Mouse (Mus musculus) neural tube, embryonic 12.5 days (tissue): ENCODE results near the gene Plac9b. TPM values are rescaled to one million over a fixed set of nuclear protein-coding genes. Genes with fewer than 3 reads are reported as not detected.
A peak's percentile ranks its signal among the peaks of the same experiment; 100 is the strongest.
"Not testable (repeated sequence)": the region's sequence is repeated elsewhere in the genome, so short reads cannot be mapped to it uniquely, and the experiment has no call there.

ENCODE experiments used
- ATAC-seq: fragments of 200-750 bp; cut with Nextera tagmentation; 2 replicates; pipeline ENCODE4 v1.8.0; 2017; ENCODE audit warnings: low read depth, mild to moderate bottlenecking, moderate TSS enrichment, moderate library complexity; ENCODE audit not compliant: low FRiP score
- H3K27ac ChIP-seq: fragments of 300-500 bp; sonication (generic); 2 replicates; pipeline ENCODE4 v1.5.1; 2016
- H3K27me3 ChIP-seq: fragments of 300-500 bp; sonication (generic); replicated peaks from 2 replicates; pipeline ENCODE4 v1.6.1; 2016; ENCODE audit warnings: mild to moderate bottlenecking
- H3K36me3 ChIP-seq: fragments of 300-500 bp; sonication (generic); 2 replicates; pipeline ENCODE4 v1.6.1; 2016; ENCODE audit warnings: mild to moderate bottlenecking
- H3K4me1 ChIP-seq: fragments of 300-500 bp; sonication (generic); 2 replicates; pipeline ENCODE4 v1.6.1; 2016
- H3K4me2 ChIP-seq: fragments of 300-500 bp; sonication (generic); replicated peaks from 2 replicates; pipeline ENCODE4 v1.6.1; 2016; ENCODE audit warnings: mild to moderate bottlenecking
- H3K4me3 ChIP-seq: fragments of 300-500 bp; sonication (generic); 2 replicates; pipeline ENCODE4 v1.5.1; 2016
- H3K9ac ChIP-seq: fragments of 300-500 bp; sonication (generic); 2 replicates; pipeline ENCODE4 v1.6.1; 2016; ENCODE audit warnings: mild to moderate bottlenecking
- H3K9me3 ChIP-seq: fragments of 300-500 bp; sonication (generic); 2 replicates; pipeline ENCODE4 v1.6.1; 2016; ENCODE audit warnings: mild to moderate bottlenecking
- WGBS: fragments of 180-500 bp; shearing (Covaris S2); methylation state at CpG from one replicate; pipeline ENCODE4 v1.1.7; 2016; 5-methylcytosine and 5-hydroxymethylcytosine counted together
- polyA plus RNA-seq: library from polyadenylated mRNA; unstranded; fragments of >200 nt; fragmentation: Nextera tagmentation; extraction: Ambion mirVana; gene quantifications from 2 replicates; pipeline ENCODE4 v1.2.1, GENCODE M21; 2016

Gene Plac9b
- polyA plus RNA-seq: 1.1 and 2.4 TPM in 2 replicates

GRCm38 (mm10) chr14:26182380-26182779, at the start of gene Plac9b:
Gene Plac9b (minus strand): TSS chr14:26182480.
- H3K27me3 ChIP-seq, H3K9ac ChIP-seq, H3K4me3 ChIP-seq, H3K27ac ChIP-seq, H3K36me3 ChIP-seq, H3K9me3 ChIP-seq, ATAC-seq, H3K4me2 ChIP-seq, H3K4me1 ChIP-seq: not testable (repeated sequence)
- WGBS: no CpG with 5 or more reads among the region's 10 CpGs

GRCm38 (mm10) chr14:26216233-26217000, 34.1 kb upstream of the Plac9b start:
- not testable (repeated sequence) for H3K27ac ChIP-seq, H3K4me1 ChIP-seq, H3K4me2 ChIP-seq, H3K9me3 ChIP-seq, ATAC-seq, H3K4me3 ChIP-seq, H3K27me3 ChIP-seq, H3K36me3 ChIP-seq, H3K9ac ChIP-seq
- no CpG with 5 or more reads among the region's 5 CpGs for WGBS

- H3K36me3 ChIP-seq, H3K4me3 ChIP-seq, H3K9me3 ChIP-seq, H3K4me2 ChIP-seq, H3K27ac ChIP-seq, H3K4me1 ChIP-seq, H3K27me3 ChIP-seq, H3K9ac ChIP-seq: not testable (repeated sequence)
- ATAC-seq: 0 out of 2 replicates have a peak, but pooled peaks have one; percentile 72
- no CpG with 5 or more reads among the region's 10 CpGs for WGBS
Measured at GRCm38 (mm10) chr14:26206926-26207247, 24.6 kb upstream of the Plac9b start, which contains the start of gene Tmem254b. Gene Tmem254b (minus strand): TSS chr14:26207041.

- H3K4me1 ChIP-seq, H3K27me3 ChIP-seq, H3K9ac ChIP-seq, H3K9me3 ChIP-seq, H3K4me2 ChIP-seq, H3K36me3 ChIP-seq, H3K27ac ChIP-seq, H3K4me3 ChIP-seq: not testable (repeated sequence)
- WGBS: no CpG with 5 or more reads among the region's 44 CpGs
- peak; percentile 83 for ATAC-seq
Measured at GRCm38 (mm10) chr14:26206197-26206925, 24.1 kb upstream of the Plac9b start.

GRCm38 (mm10) chr14:26197851-26198250, 15.6 kb upstream of the Plac9b start:
- H3K9me3 ChIP-seq, H3K27ac ChIP-seq, H3K4me1 ChIP-seq, ATAC-seq, H3K4me3 ChIP-seq, H3K27me3 ChIP-seq, H3K4me2 ChIP-seq, H3K9ac ChIP-seq, H3K36me3 ChIP-seq: not testable (repeated sequence)
- no CpG with 5 or more reads among the region's 3 CpGs for WGBS

GRCm38 (mm10) chr14:26188361-26188760, 6.1 kb upstream of the Plac9b start:
- WGBS: no CpG with 5 or more reads among the region's 8 CpGs
- not testable (repeated sequence) for H3K36me3 ChIP-seq, H3K4me3 ChIP-seq, H3K4me2 ChIP-seq, H3K27ac ChIP-seq, ATAC-seq, H3K9ac ChIP-seq, H3K9me3 ChIP-seq, H3K4me1 ChIP-seq, H3K27me3 ChIP-seq

- H3K27me3 ChIP-seq, H3K36me3 ChIP-seq, ATAC-seq, H3K4me1 ChIP-seq, H3K9ac ChIP-seq, H3K27ac ChIP-seq, H3K9me3 ChIP-seq, H3K4me2 ChIP-seq, H3K4me3 ChIP-seq: not testable (repeated sequence)
- no CpG with 5 or more reads among the region's 9 CpGs for WGBS
Measured at GRCm38 (mm10) chr14:26186638-26187037, 4.4 kb upstream of the Plac9b start.

- no CpG with 5 or more reads among the region's 10 CpGs for WGBS
- ATAC-seq: not testable (repeated sequence)
Measured at GRCm38 (mm10) chr14:26181660-26182059, 620 bp downstream of the Plac9b start.

GRCm38 (mm10) chr14:26175028-26175427, 7.3 kb downstream of the Plac9b start:
- not testable (repeated sequence) for H3K4me3 ChIP-seq, ATAC-seq, H3K27ac ChIP-seq, H3K9ac ChIP-seq, H3K36me3 ChIP-seq, H3K9me3 ChIP-seq, H3K27me3 ChIP-seq, H3K4me2 ChIP-seq, H3K4me1 ChIP-seq
- no CpG with 5 or more reads among the region's 6 CpGs for WGBS

More at GRCm38 (mm10) chr14:26181660-26182059, 620 bp downstream of the Plac9b start:
- H3K9me3 ChIP-seq, H3K9ac ChIP-seq, H3K27ac ChIP-seq, H3K4me2 ChIP-seq, H3K27me3 ChIP-seq, H3K4me1 ChIP-seq, H3K36me3 ChIP-seq, H3K4me3 ChIP-seq: not testable (repeated sequence)

GRCm38 (mm10) chr14:26173955-26174354, 8.3 kb downstream of the Plac9b start:
- not testable (repeated sequence) for H3K4me2 ChIP-seq, ATAC-seq, H3K4me3 ChIP-seq, H3K9me3 ChIP-seq, H3K36me3 ChIP-seq, H3K4me1 ChIP-seq, H3K27ac ChIP-seq, H3K27me3 ChIP-seq, H3K9ac ChIP-seq
- no CpG with 5 or more reads among the region's 3 CpGs for WGBS

GRCm38 (mm10) chr14:26165266-26165665, 17.0 kb downstream of the Plac9b start:
- not testable (repeated sequence) for H3K27ac ChIP-seq, H3K9me3 ChIP-seq, H3K4me1 ChIP-seq, H3K4me2 ChIP-seq, H3K4me3 ChIP-seq, ATAC-seq, H3K9ac ChIP-seq, H3K27me3 ChIP-seq, H3K36me3 ChIP-seq
- no CpG with 5 or more reads among the region's 12 CpGs for WGBS

GRCm38 (mm10) chr14:26162423-26162822, 19.9 kb downstream of the Plac9b start:
- not testable (repeated sequence) for ATAC-seq, H3K9me3 ChIP-seq, H3K27ac ChIP-seq, H3K4me2 ChIP-seq, H3K36me3 ChIP-seq, H3K4me1 ChIP-seq, H3K27me3 ChIP-seq, H3K9ac ChIP-seq, H3K4me3 ChIP-seq
- WGBS: no CpG with 5 or more reads among the region's 5 CpGs

- H3K4me2 ChIP-seq, H3K27ac ChIP-seq, H3K36me3 ChIP-seq, H3K27me3 ChIP-seq, H3K9me3 ChIP-seq, H3K4me1 ChIP-seq, H3K4me3 ChIP-seq, H3K9ac ChIP-seq, ATAC-seq: not testable (repeated sequence)
- no CpG with 5 or more reads among the region's 9 CpGs for WGBS
Measured at GRCm38 (mm10) chr14:26161156-26161555, 21.1 kb downstream of the Plac9b start.
